Mouse (Mus musculus) liver, adult 2 months (tissue): ENCODE measurements around the gene Gm6993. TPM values are rescaled to one million over a fixed set of nuclear protein-coding genes. Genes with fewer than 3 reads are reported as not detected.
A peak's percentile ranks its signal among the peaks of the same experiment; 100 is the strongest.

Experiments used
- DNase-seq: peaks from one replicate; pipeline ENCODE4 v3.0.0-alpha.2; 2011; ENCODE audit warnings: low read depth, low spot score; ENCODE audit errors: extremely low read depth
- H3K27ac ChIP-seq: fragments of 200-500 bp; replicated peaks from 2 replicates; pipeline ENCODE4 v1.5.1; 2012; ENCODE audit warnings: low read depth, mild to moderate bottlenecking, control low read depth, inconsistent platforms, low read length; ENCODE audit not compliant: insufficient read depth
- H3K27me3 ChIP-seq: fragments of 200-500 bp; 2 replicates; pipeline ENCODE4 v1.6.1; 2012; ENCODE audit warnings: mild to moderate bottlenecking, moderate library complexity, low read length, inconsistent platforms; ENCODE audit not compliant: control insufficient read depth, insufficient read depth
- H3K36me3 ChIP-seq: fragments of 200-500 bp; 2 replicates; pipeline ENCODE4 v1.6.1; 2012; ENCODE audit warnings: low read length, inconsistent platforms; ENCODE audit not compliant: control insufficient read depth, insufficient read depth
- H3K4me1 ChIP-seq: fragments of 200-500 bp; 2 replicates; pipeline ENCODE4 v1.6.1; 2011; ENCODE audit warnings: low read length; ENCODE audit not compliant: control insufficient read depth, insufficient read depth
- H3K4me3 ChIP-seq: fragments of 200-500 bp; 2 replicates; pipeline ENCODE4 v1.5.1; 2011; ENCODE audit warnings: low read depth, mild to moderate bottlenecking, control low read depth, low read length, moderate library complexity; ENCODE audit not compliant: insufficient read depth
- H3K79me2 ChIP-seq: fragments of 200-500 bp; 2 replicates; pipeline ENCODE4 v1.6.1; 2012; ENCODE audit warnings: inconsistent platforms, mild to moderate bottlenecking, low read length, moderate library complexity; ENCODE audit not compliant: control insufficient read depth, insufficient read depth
- H3K9ac ChIP-seq: fragments of 200-500 bp; 2 replicates; pipeline ENCODE4 v1.6.1; 2012; ENCODE audit warnings: low read depth, mild to moderate bottlenecking, control low read depth, inconsistent platforms, low read length
- CTCF ChIP-seq: fragments of 200-500 bp; IDR thresholded peaks from 2 replicates; pipeline ENCODE4 v1.5.1; 2011; ENCODE audit warnings: low read depth, low read length, control low read depth
- POLR2A ChIP-seq: fragments of 200-500 bp; IDR thresholded peaks from 2 replicates; pipeline ENCODE4 v1.6.1; 2011; ENCODE audit warnings: low read length, control low read depth; ENCODE audit not compliant: insufficient read depth; ENCODE audit errors: extremely low read depth
- WGBS: fragments of 180-500 bp; shearing (Covaris S2); methylation state at CpG from one replicate; pipeline ENCODE4 v1.1.7; 2018; 5-methylcytosine and 5-hydroxymethylcytosine counted together
- polyA plus RNA-seq: library from polyadenylated mRNA; depleted of rRNA; stranded (reverse); fragments of >200 nt; gene quantifications from 2 replicates; pipeline ENCODE4 v1.2.3, GENCODE M21; 2012
- total RNA-seq: library from RNA; depleted of rRNA; stranded (reverse); fragments of >200 nt; gene quantifications from 2 replicates; pipeline ENCODE4 v1.2.3, GENCODE M21; 2014

Gene Gm6993
- total and polyA plus RNA-seq, 2 experiments: not detected

DNA sequence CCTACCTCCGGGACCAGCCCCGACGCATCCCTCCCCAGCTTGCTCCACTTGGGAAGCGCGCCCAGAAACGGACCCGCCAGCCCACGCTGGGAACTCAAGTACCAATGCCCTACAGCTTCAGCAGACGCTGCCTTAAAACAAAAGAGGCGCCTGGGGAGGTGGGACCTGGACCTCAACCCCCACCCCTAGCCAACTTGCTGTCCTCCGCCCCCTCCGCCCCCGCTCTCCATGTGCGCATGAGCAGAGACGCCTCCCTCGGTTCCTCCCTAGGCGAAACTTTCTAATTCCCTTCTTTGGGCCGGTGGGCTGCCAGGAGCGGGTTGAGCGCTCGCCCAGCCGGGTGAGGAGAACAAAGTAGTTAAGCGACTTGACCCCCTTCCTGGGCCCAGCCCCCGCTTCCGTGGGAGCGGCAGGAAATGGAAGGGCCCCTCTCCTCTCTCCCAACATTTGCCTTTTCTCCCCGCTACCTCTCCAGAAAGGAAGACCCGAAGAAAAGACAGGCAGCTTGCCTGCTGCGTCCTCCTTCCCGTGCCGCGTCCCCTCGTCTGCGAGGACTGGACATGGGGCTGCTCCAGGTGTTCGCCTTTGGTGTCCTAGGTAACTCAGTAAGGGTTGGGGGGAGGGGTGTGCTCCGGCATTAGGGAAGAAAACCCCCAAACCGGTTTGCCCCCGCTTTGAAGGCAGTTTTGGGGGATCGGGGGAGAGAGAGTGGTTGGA is 24.6 kb downstream of the Gm6993 start, which contains the start of gene Lamb1:
Gene Lamb1, plus strand, starts transcription at position 230 of the 717 bp plus-strand sequence.
- no peak for TF ChIP-seq CTCF
- TF ChIP-seq POLR2A: no peak
- 4% methylated on average over 39 of the region's 39 CpGs for WGBS
- H3K36me3 ChIP-seq: no peaks in the 10 kb centered on the region
- H3K79me2 ChIP-seq: no peaks in the 10 kb centered on the region
- H3K27me3 ChIP-seq: peaks cover 4% of the 10 kb centered on the region; the same call in 1 of the 2 replicates
- no peak within 1 kb of the TSS for H3K27ac ChIP-seq
- no peak for DNase-seq
- H3K4me1 ChIP-seq: no peaks in the 10 kb centered on the region; the same call in 1 of the 2 replicates
- H3K9ac ChIP-seq: no peak within 1 kb of the TSS
- peak within 1 kb of the TSS; percentile 35 for H3K4me3 ChIP-seq

DNA sequence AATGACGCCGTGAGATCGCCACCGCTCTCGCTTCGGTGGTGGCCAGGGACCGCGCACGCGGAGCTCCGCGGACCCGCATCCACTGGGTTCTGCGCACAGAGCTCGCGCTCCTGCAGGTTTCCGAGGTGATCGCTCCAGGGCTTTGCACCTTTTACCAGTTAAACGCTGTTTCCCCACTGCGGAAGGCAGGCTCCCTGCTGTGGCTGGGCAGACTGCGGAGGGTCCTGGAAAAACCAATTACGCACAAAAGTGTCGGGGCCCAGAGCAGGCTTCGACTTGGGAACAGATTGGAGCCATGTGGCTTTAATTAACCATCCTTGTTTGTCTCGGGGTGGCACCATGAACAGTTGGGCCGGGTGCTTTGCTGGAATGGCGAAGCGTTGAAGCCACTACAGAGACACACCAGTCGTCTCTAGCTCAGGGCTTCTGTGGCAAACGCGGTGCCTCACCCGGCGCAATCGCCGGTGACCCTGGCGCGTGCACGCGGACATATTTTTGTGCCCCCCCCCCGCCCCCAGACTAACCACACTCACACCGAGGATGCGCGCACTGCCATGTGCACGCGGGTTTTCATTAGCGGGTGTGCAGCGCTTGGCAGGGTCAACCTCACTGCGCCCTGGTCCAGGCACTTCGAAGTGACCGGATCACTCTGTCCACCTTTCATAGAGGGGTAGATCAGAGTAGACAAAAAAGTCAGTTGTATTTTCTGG is 25.3 kb downstream of the Gm6993 start:
- TF ChIP-seq CTCF (no peak), POLR2A (no peak)
- Histone ChIP-seq H3K79me2 (no peaks in the 10 kb centered on the region), H3K27me3 (peaks cover 4% of the 10 kb centered on the region; the same call in 1 of the 2 replicates), H3K36me3 (no peaks in the 10 kb centered on the region), H3K27ac (no peak overlapping the region), H3K9ac (no peak overlapping the region), H3K4me3 (peak overlapping the region; percentile 35), H3K4me1 (no peaks in the 10 kb centered on the region; the same call in 1 of the 2 replicates)
- whole genome bisulfite sequencing: 1% methylated on average over 50 of the region's 50 CpGs
- no peak for DNase-seq

DNA sequence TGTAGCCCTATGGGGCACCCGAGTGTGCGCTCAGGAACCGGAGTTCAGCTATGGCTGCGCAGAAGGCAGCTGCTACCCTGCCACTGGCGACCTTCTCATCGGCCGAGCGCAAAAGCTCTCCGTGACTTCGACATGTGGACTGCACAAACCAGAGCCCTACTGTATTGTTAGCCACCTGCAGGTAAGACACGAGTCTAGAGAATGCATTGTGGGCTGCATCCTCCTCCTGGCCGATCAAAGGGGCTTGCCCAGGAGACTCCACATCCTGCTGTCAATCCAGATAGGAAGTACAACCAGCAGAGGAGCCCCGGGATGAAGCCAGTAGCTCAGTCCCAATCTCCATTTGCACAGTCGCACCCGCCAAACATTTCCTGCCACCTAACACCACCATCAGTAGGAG is 26.1 kb downstream of the Gm6993 start:
- Histone ChIP-seq H3K9ac (0 out of 2 replicates have a peak overlapping the region, but pooled peaks have one; percentile 17), H3K27me3 (peaks cover 4% of the 10 kb centered on the region; the same call in 1 of the 2 replicates), H3K36me3 (no peaks in the 10 kb centered on the region), H3K27ac (no peak overlapping the region), H3K4me1 (no peaks in the 10 kb centered on the region; the same call in 1 of the 2 replicates), H3K4me3 (0 out of 2 replicates have a peak overlapping the region, but pooled peaks have one; percentile 11), H3K79me2 (no peaks in the 10 kb centered on the region)
- TF ChIP-seq CTCF: no peak
- no peak for TF ChIP-seq POLR2A
- 11% methylated on average over 15 of the region's 15 CpGs for WGBS
- no peak for DNase-seq

DNA sequence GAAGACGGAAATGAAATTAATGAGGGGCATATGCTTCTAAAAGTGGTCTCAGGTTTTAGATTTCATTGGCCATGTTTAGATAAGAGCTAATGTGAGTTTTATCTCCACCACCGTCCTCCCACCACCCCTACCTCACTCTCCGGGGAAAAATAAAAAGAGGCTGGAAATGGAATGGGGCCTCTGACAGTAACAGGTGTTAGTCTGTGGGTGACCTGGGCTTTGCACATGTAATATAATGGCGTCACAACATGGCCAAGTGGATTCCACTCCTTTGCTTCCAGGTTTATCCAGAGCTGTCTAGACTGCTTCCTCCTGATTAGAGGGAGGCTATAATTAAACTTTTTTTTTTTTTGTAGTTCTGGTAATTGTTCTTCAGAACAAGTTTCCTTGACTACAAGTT is 26.8 kb downstream of the Gm6993 start:
- Histone ChIP-seq H3K79me2 (no peaks in the 10 kb centered on the region), H3K4me3 (no peak overlapping the region), H3K9ac (no peak overlapping the region), H3K36me3 (no peaks in the 10 kb centered on the region), H3K27ac (no peak overlapping the region), H3K4me1 (no peaks in the 10 kb centered on the region; the same call in 1 of the 2 replicates), H3K27me3 (peaks cover 6% of the 10 kb centered on the region; the same call in 1 of the 2 replicates)
- WGBS: 67% methylated on average over 4 of the region's 4 CpGs
- DNase-seq: no peak
- TF ChIP-seq POLR2A: no peak
- TF ChIP-seq CTCF: no peak

DNA sequence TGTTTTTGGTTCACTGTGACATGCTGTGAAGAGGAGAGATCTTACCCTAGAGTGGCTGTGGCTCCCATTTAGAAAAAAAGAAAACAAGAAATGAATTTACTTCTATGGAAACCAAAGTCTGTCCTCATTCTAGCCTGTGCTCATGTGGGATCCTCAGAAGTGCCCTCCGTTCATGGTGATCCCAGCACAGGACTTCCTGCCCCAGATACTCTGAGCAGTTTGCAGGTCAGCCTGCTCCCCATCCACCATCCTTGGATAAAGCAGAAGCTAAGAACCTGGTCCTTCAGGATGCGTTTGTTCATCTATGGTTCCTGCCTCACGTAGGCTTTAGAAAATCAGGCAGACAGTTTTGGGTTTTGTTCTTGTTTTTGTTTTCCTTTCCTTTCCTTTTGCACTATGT is 27.7 kb downstream of the Gm6993 start:
- DNase-seq: no peak
- Histone ChIP-seq H3K27ac (no peak overlapping the region), H3K4me1 (no peaks in the 10 kb centered on the region; the same call in 1 of the 2 replicates), H3K36me3 (no peaks in the 10 kb centered on the region), H3K4me3 (no peak overlapping the region), H3K9ac (no peak overlapping the region), H3K27me3 (peaks cover 9% of the 10 kb centered on the region; the same call in 1 of the 2 replicates), H3K79me2 (no peaks in the 10 kb centered on the region)
- no peak for TF ChIP-seq POLR2A
- no peak for TF ChIP-seq CTCF
- WGBS: 61% methylated on average over 3 of the region's 3 CpGs
